Mouse (Mus musculus): ENCODE measurements around the gene Hdac6. TPM values are rescaled to one million over a fixed set of nuclear protein-coding genes. Genes with fewer than 3 reads are reported as not detected.
"Not testable (repeated sequence)": the region's sequence is repeated elsewhere in the genome, so short reads cannot be mapped to it uniquely, and the experiment has no call there.

Gene Hdac6
- polyA plus RNA-seq, 1 experiment from 2014 or later = 38.0 TPM

DNA sequence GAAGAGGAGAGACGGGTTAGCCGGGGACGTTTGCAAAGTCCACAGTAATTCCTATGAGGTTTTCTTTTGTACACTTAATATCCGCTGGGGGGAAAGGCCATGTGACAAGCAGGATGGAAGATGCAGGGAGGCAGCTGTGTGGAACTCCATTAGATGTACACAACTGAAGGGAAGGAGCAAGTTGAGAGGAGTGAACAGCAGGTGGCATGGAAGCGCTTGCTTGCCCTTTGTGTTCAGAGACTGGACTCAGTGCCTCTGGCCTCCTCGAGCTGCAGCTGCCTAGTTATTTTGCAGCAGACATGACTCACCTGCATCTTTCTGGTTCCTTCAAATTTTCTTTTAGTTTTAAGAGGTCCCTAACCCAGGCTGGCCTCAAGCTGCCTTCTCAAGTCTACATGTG lies 37.2 kb downstream of the Hdac6 start:
- Histone ChIP-seq H3K27ac (replicated peaks; ENCODE audit: low read depth, low read length) (no peak overlapping the region), H3K9me3 (replicated peaks; ENCODE audit: control insufficient read depth, low read length) (no peaks in the 10 kb centered on the region), H3K36me3 (replicated peaks; ENCODE audit: control insufficient read depth, insufficient read depth, low read depth, low read length) (no peaks in the 10 kb centered on the region), H3K4me1 (ENCODE audit: control insufficient read depth, insufficient read depth, low read length) (no peaks in the 10 kb centered on the region), H3K4me3 (ENCODE audit: low read depth, low read length) (no peak overlapping the region), H3K9ac (replicated peaks; ENCODE audit: low read length) (no peak overlapping the region), H3K4me2 (ENCODE audit: low read depth, low read length) (no peak overlapping the region), H3K27me3 (ENCODE audit: control insufficient read depth, insufficient read depth, low read length) (no peaks in the 10 kb centered on the region)
- WGBS = 62% methylated on average over 6 of the region's 6 CpGs
- ATAC-seq (replicated peaks; ENCODE audit: insufficient number of reproducible peaks, low FRiP score, low TSS enrichment, low read depth) = no peak
- no peak for DNase-seq (ENCODE audit: low spot score)

DNA sequence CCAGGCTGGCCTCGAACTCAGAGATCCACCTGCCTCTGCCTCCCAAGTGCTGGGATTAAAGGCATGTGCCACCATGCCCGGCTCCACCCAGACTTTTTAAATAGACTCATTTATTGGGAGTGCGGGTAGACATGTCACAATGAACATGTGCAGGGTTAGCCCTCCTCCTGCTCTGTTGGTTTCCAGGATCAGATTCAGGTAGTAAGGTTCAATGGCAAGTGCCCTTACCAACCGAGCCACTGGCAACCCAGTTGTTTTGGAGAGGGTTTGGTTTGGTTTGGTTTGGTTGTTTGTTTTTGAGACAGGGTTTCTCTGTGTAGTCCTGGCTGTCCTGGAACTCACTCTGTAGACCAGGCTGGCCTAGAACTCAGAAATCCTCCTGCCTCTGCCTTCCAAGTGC lies 38.4 kb downstream of the Hdac6 start, which contains the start of gene Gm10490:
Gm10490 (plus strand) TSS at position 301 of the 400 bp plus-strand sequence.
- not testable (repeated sequence) for H3K4me1 ChIP-seq (ENCODE audit: control insufficient read depth, insufficient read depth, low read length); H3K9me3 ChIP-seq (replicated peaks; ENCODE audit: control insufficient read depth, low read length); DNase-seq (ENCODE audit: low spot score); H3K27ac ChIP-seq (replicated peaks; ENCODE audit: low read depth, low read length); H3K36me3 ChIP-seq (replicated peaks; ENCODE audit: control insufficient read depth, insufficient read depth, low read depth, low read length); ATAC-seq (replicated peaks; ENCODE audit: insufficient number of reproducible peaks, low FRiP score, low TSS enrichment, low read depth); H3K4me2 ChIP-seq (ENCODE audit: low read depth, low read length); H3K4me3 ChIP-seq (ENCODE audit: low read depth, low read length); H3K27me3 ChIP-seq (ENCODE audit: control insufficient read depth, insufficient read depth, low read length); H3K9ac ChIP-seq (replicated peaks; ENCODE audit: low read length)
- 90% methylated on average over 4 of the region's 4 CpGs for WGBS

- WGBS = 84% methylated on average over 5 of the region's 5 CpGs
- H3K4me3 ChIP-seq (ENCODE audit: low read depth, low read length) = no peak within 1 kb of the TSS
These were observed 40.0 kb downstream of the Hdac6 start, which contains the start of gene Gm10491 for GRCm38 (mm10) chrX:7907735-7908134. Gene Gm10491, minus strand, starts transcription at chrX:7907835.

GRCm38 (mm10) chrX:7904441-7904840 lies 43.2 kb downstream of the Hdac6 start:
- DNase-seq (ENCODE audit: low spot score) (no peak), ATAC-seq (replicated peaks; ENCODE audit: insufficient number of reproducible peaks, low FRiP score, low TSS enrichment, low read depth) (no peak)
- Histone ChIP-seq H3K9me3 (replicated peaks; ENCODE audit: control insufficient read depth, low read length) (no peaks in the 10 kb centered on the region), H3K27ac (replicated peaks; ENCODE audit: low read depth, low read length) (no peak overlapping the region), H3K36me3 (replicated peaks; ENCODE audit: control insufficient read depth, insufficient read depth, low read depth, low read length) (no peaks in the 10 kb centered on the region), H3K4me2 (ENCODE audit: low read depth, low read length) (no peak overlapping the region), H3K27me3 (ENCODE audit: control insufficient read depth, insufficient read depth, low read length) (no peaks in the 10 kb centered on the region), H3K4me1 (ENCODE audit: control insufficient read depth, insufficient read depth, low read length) (no peaks in the 10 kb centered on the region), H3K4me3 (ENCODE audit: low read depth, low read length) (no peak overlapping the region), H3K9ac (replicated peaks; ENCODE audit: low read length) (no peak overlapping the region)
- 94% methylated on average over 5 of the region's 5 CpGs for WGBS

More at GRCm38 (mm10) chrX:7907735-7908134, 40.0 kb downstream of the Hdac6 start, which contains the start of gene Gm10491:
- Histone ChIP-seq H3K4me1 (ENCODE audit: control insufficient read depth, insufficient read depth, low read length) (no peaks in the 10 kb centered on the region), H3K27ac (replicated peaks; ENCODE audit: low read depth, low read length) (no peak within 1 kb of the TSS), H3K27me3 (ENCODE audit: control insufficient read depth, insufficient read depth, low read length) (no peaks in the 10 kb centered on the region), H3K4me2 (ENCODE audit: low read depth, low read length) (no peak within 1 kb of the TSS), H3K9ac (replicated peaks; ENCODE audit: low read length) (no peak within 1 kb of the TSS), H3K36me3 (replicated peaks; ENCODE audit: control insufficient read depth, insufficient read depth, low read depth, low read length) (no peaks in the 10 kb centered on the region), H3K9me3 (replicated peaks; ENCODE audit: control insufficient read depth, low read length) (no peaks in the 10 kb centered on the region)
- no peak for DNase-seq (ENCODE audit: low spot score)
- ATAC-seq (replicated peaks; ENCODE audit: insufficient number of reproducible peaks, low FRiP score, low TSS enrichment, low read depth) = no peak

- Histone ChIP-seq H3K9ac (replicated peaks; ENCODE audit: low read length) (peak within 1 kb of the TSS; percentile 61), H3K4me2 (ENCODE audit: low read depth, low read length) (peak within 1 kb of the TSS; percentile 41), H3K4me3 (ENCODE audit: low read depth, low read length) (peak within 1 kb of the TSS; percentile 48), H3K27ac (replicated peaks; ENCODE audit: low read depth, low read length) (0 out of 2 replicates have a peak within 1 kb of the TSS, but pooled peaks have one; percentile 31), H3K4me1 (ENCODE audit: control insufficient read depth, insufficient read depth, low read length) (no peaks in the 10 kb centered on the region), H3K9me3 (replicated peaks; ENCODE audit: control insufficient read depth, low read length) (no peaks in the 10 kb centered on the region), H3K36me3 (replicated peaks; ENCODE audit: control insufficient read depth, insufficient read depth, low read depth, low read length) (no peaks in the 10 kb centered on the region), H3K27me3 (ENCODE audit: control insufficient read depth, insufficient read depth, low read length) (no peaks in the 10 kb centered on the region)
- DNase-seq (ENCODE audit: low spot score) (peak; percentile 90), ATAC-seq (replicated peaks; ENCODE audit: insufficient number of reproducible peaks, low FRiP score, low TSS enrichment, low read depth) (peak; percentile 98)
- 18% methylated on average over 55 of the region's 62 CpGs for WGBS
These were observed 48.5 kb downstream of the Hdac6 start, which contains the start of the genes Pqbp1 and Timm17b for GRCm38 (mm10) chrX:7898880-7899874. Gene Pqbp1, minus strand, starts transcription at chrX:7899269. Gene Timm17b, plus strand, starts transcription at chrX:7899357.

GRCm38 (mm10) chrX:7898211-7898610 lies 49.5 kb downstream of the Hdac6 start:
- 25% methylated on average over 12 of the region's 13 CpGs for WGBS
- no peak for DNase-seq (ENCODE audit: low spot score)
- peak overlapping the region; percentile 41 for H3K4me2 ChIP-seq (ENCODE audit: low read depth, low read length)
- H3K27me3 ChIP-seq (ENCODE audit: control insufficient read depth, insufficient read depth, low read length) = no peaks in the 10 kb centered on the region
- no peaks in the 10 kb centered on the region for H3K36me3 ChIP-seq (replicated peaks; ENCODE audit: control insufficient read depth, insufficient read depth, low read depth, low read length)
- no peak for ATAC-seq (replicated peaks; ENCODE audit: insufficient number of reproducible peaks, low FRiP score, low TSS enrichment, low read depth)
- no peak overlapping the region for H3K27ac ChIP-seq (replicated peaks; ENCODE audit: low read depth, low read length)
- no peaks in the 10 kb centered on the region for H3K9me3 ChIP-seq (replicated peaks; ENCODE audit: control insufficient read depth, low read length)
- H3K4me3 ChIP-seq (ENCODE audit: low read depth, low read length) = peak overlapping the region; percentile 48
- H3K4me1 ChIP-seq (ENCODE audit: control insufficient read depth, insufficient read depth, low read length) = no peaks in the 10 kb centered on the region
- H3K9ac ChIP-seq (replicated peaks; ENCODE audit: low read length) = peak overlapping the region; percentile 44

DNA sequence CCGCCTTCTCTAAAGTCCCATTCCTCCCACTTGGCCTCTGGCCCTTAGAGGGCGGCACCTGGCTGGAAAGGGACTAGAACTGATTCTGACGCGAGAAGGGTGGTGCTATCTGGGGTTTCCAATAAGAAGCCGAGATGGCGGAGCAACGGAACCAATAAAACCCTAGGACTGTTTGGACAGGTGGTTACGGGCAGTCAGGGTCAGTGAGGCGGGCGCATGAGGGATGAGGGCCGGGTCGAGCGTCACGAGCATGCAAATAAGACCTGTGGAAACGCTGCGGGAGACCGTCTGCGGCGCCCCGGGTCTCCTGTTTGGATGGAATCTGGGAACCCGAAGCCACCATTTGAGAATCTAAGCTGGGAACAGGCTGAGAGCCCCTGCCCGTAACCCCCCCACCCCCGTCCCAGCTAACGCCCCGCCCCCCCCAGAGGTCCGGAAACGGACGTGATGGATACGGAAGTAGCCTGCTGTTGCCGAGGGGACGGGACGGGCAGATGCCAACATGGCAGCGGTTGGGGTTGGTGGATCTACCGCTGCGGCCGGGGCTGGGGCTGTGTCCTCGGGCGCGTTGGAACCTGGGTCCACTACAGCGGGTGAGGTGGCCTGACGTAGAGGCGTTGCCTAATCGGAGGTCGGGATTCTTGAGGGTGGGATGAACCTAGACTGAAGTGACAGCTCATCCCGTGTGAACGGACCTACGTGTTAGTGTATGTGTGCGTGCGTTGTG lies 63.7 kb downstream of the Hdac6 start, which contains the start of gene Slc35a2:
Slc35a2 (plus strand) TSS at position 188 of the 727 bp plus-strand sequence.
- Histone ChIP-seq H3K27ac (replicated peaks; ENCODE audit: low read depth, low read length) (peak within 1 kb of the TSS; percentile 17; the same call in 1 of the 2 replicates), H3K4me1 (ENCODE audit: control insufficient read depth, insufficient read depth, low read length) (no peaks in the 10 kb centered on the region), H3K4me2 (ENCODE audit: low read depth, low read length) (peak within 1 kb of the TSS; percentile 44), H3K4me3 (ENCODE audit: low read depth, low read length) (peak within 1 kb of the TSS; percentile 47), H3K36me3 (replicated peaks; ENCODE audit: control insufficient read depth, insufficient read depth, low read depth, low read length) (no peaks in the 10 kb centered on the region), H3K9ac (replicated peaks; ENCODE audit: low read length) (peak within 1 kb of the TSS; percentile 1), H3K27me3 (ENCODE audit: control insufficient read depth, insufficient read depth, low read length) (no peaks in the 10 kb centered on the region), H3K9me3 (replicated peaks; ENCODE audit: control insufficient read depth, low read length) (no peaks in the 10 kb centered on the region)
- DNase-seq (ENCODE audit: low spot score) = peak; percentile 81
- WGBS = 21% methylated on average over 49 of the region's 49 CpGs
- peak; percentile 85 for ATAC-seq (replicated peaks; ENCODE audit: insufficient number of reproducible peaks, low FRiP score, low TSS enrichment, low read depth)

Measured in embryonic facial prominence, embryonic 11.5 days (tissue).